Comparison of ENCODE assay signal across 13 mouse cellular contexts in genomic region chr15:40018792-40019151, GRCm38 (mm10).
DNase-seq lines count a peak whose midpoint lies in the region; ATAC-seq and TF ChIP-seq lines count a peak whose summit lies in the region.
"Had no signal": no experiment of that assay in that cellular context is flagged by ENCODE, and none has a peak within 500 bp of the region (broad histone marks: within the 10 kb centered on the region; RNA-seq: fewer than 3 reads in every experiment).

No protein-coding gene starts in this region.

- H3K36me3 ChIP-seq in midbrain, embryonic 13.5 days: no peaks in the 10 kb centered on the region

- H3K9me3 ChIP-seq in midbrain, embryonic 13.5 days: no peaks in the 10 kb centered on the region

- peak; percentile 65; the same call in 1 of the 2 replicates for ATAC-seq in midbrain, embryonic 13.5 days
- no peak for ATAC-seq in granulocyte monocyte progenitor cell, adult 5-6 weeks (replicated peaks; ENCODE audit: poor library complexity, severe bottlenecking)

- H3K4me3 ChIP-seq in midbrain, embryonic 13.5 days (replicated peaks): no peak overlapping the region
- H3K4me3 ChIP-seq in cerebellum, adult 2 months (replicated peaks; ENCODE audit: insufficient read depth, low read depth, low read length): no peak overlapping the region

- no peak for TF ChIP-seq CTCF in cerebellum, adult 2 months (IDR thresholded peaks at IDR 0.05; ENCODE audit: borderline replicate concordance, insufficient read depth, low read depth, low read length)

- no peak overlapping the region for H3K27ac ChIP-seq in midbrain, embryonic 13.5 days
- H3K27ac ChIP-seq in cerebellum, adult 2 months (ENCODE audit: insufficient read depth, low read length): no peak overlapping the region

- H3K4me2 ChIP-seq in midbrain, embryonic 13.5 days (replicated peaks): no peak overlapping the region

- TF ChIP-seq POLR2A in cerebellum, adult 2 months (IDR thresholded peaks at IDR 0.05; ENCODE audit: borderline replicate concordance, insufficient read depth, low read length): no peak

- H3K4me1 ChIP-seq in midbrain, embryonic 13.5 days (replicated peaks): peaks cover 15% of the 10 kb centered on the region
- H3K4me1 ChIP-seq in cerebellum, adult 2 months (ENCODE audit: control insufficient read depth, insufficient read depth, low read length): no peaks in the 10 kb centered on the region

- WGBS in midbrain, embryonic 13.5 days: 42% methylated on average over 8 of the region's 8 CpGs
- WGBS in cerebellum, adult 2 months: 47% methylated on average over 8 of the region's 8 CpGs

- no peak overlapping the region for H3K9ac ChIP-seq in midbrain, embryonic 13.5 days (replicated peaks)

- peak; percentile 5 to 13 for DNase-seq in cerebellum, postnatal 10 days
- no peak for DNase-seq in cerebellum, adult 9-10 months
- peak; percentile 17 to 40 for DNase-seq in layer of hippocampus, postnatal 14 days (ENCODE audit: low spot score in 2 of 2)
- DNase-seq in layer of hippocampus, adult 11-12 months (ENCODE audit: low spot score): no peak
- DNase-seq in embryo, embryonic 11 days: peak; percentile 35
- no peak for DNase-seq in cerebellum, adult 2 months
- DNase-seq: adrenal gland, postnatal 14 days; cerebellum, adult 18-20 months; gastrocnemius, postnatal 25 days; kidney, adult 9 months; thymus, postnatal 4 days had no signal

- H3K27me3 ChIP-seq in midbrain, embryonic 13.5 days: 0 out of 2 replicates have a peak, but pooled peaks cover 3% of the 10 kb centered on the region
- H3K27me3 ChIP-seq in cerebellum, adult 2 months (ENCODE audit: control insufficient read depth, insufficient read depth, low read length): no peaks in the 10 kb centered on the region; the same call in 1 of the 2 replicates

Comparison
In these comparisons a context has a peak if more than half of its experiments do, and no peak if none do; other contexts are left out.
1. DNase-seq: peak in cerebellum, postnatal 10 days (2 of 2), layer of hippocampus, postnatal 14 days (2 of 2) and embryo, embryonic 11 days (single experiment); none in cerebellum, adult 9-10 months (single experiment), layer of hippocampus, adult 11-12 months (single experiment) and cerebellum, adult 2 months (0 of 2).